Mouse (Mus musculus): ENCODE data around the gene Hsf5. TPM values are rescaled to one million over a fixed set of nuclear protein-coding genes. Genes with fewer than 3 reads are reported as not detected.

Hsf5 gene
- polyA plus RNA-seq, 1 experiment from 2014 or later, result 0.52 TPM

DNA sequence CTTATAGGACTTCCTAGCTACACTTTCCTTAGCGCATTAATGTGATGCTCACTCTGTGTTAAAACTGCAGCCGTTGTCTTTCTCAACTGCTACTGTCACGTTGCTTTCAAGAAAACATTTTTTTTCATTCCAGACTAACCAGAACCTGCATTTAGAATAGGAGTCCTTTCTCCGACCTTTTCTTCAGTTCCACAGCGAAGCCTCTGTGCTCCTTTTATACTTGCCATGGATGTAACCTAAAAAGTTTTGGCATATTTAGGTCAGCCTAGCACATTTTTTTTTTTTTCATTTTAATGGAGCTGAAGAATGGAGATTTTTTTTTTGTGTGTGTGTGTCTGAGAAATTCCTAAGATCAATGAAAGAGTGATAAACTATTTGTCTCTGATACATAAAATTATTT, 1.4 kb upstream of the Hsf5 start:
- 93% methylated on average over 5 of the region's 5 CpGs for WGBS
- Histone ChIP-seq H3K4me2 (no peak overlapping the region), H3K27me3 (no peaks in the 10 kb centered on the region), H3K4me1 (replicated peaks) (no peaks in the 10 kb centered on the region), H3K4me3 (no peak overlapping the region), H3K36me3 (peaks cover 90% of the 10 kb centered on the region), H3K27ac (replicated peaks) (no peak overlapping the region), H3K9me3 (no peaks in the 10 kb centered on the region), H3K9ac (no peak overlapping the region)
- ATAC-seq (ENCODE audit: low FRiP score, low read depth), result no peak

DNA sequence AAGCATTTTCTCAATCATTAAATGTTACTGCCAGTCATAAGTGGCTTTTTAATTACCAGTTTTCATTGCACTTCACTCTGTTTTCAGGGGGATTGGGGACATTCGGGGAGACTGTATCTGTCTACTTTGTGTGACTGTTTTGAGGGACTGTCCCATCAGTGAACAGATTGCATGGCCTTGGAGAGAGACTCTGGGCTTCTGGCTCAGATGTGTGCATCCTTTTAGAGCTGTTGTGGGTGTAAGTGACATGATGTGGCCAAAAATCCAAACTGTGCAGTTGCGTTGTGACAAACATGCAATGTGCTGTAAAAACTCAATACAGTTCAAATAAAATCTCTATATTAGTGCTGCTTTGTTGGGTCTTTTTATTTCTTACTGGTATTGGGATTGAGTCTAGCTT, 1.0 kb upstream of the Hsf5 start:
- ATAC-seq (ENCODE audit: low FRiP score, low read depth), result no peak
- Histone ChIP-seq H3K9me3 (no peaks in the 10 kb centered on the region), H3K36me3 (peaks cover 89% of the 10 kb centered on the region), H3K9ac (no peak overlapping the region), H3K4me2 (no peak overlapping the region), H3K4me3 (no peak overlapping the region), H3K27ac (replicated peaks) (no peak overlapping the region), H3K4me1 (replicated peaks) (no peaks in the 10 kb centered on the region), H3K27me3 (no peaks in the 10 kb centered on the region)
- 97% methylated on average over 2 of the region's 2 CpGs for WGBS

DNA sequence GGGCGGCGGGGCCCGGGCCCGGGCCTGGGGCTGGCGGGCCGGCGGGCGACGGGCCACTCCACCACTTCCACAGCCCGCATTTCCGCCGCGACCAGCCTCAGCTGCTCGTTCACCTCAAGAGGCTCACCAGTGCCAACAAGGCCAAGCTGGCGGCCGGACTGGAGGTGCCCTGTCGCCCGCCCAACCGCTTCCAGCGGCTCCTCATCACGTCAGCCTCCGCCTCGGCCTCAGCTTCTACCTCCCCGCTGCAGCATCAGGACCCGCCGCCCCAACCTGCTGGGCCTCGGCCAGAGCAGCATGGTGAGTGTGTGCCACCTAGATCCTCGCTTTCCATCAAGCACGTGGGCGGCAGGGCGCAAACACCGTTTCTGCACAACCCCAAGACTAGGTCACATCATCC, 642 bp downstream of the Hsf5 start:
- Histone ChIP-seq H3K9ac (no peak overlapping the region), H3K27ac (replicated peaks) (no peak overlapping the region), H3K36me3 (peaks cover 75% of the 10 kb centered on the region), H3K9me3 (no peaks in the 10 kb centered on the region), H3K27me3 (no peaks in the 10 kb centered on the region), H3K4me3 (no peak overlapping the region), H3K4me1 (replicated peaks) (no peaks in the 10 kb centered on the region), H3K4me2 (no peak overlapping the region)
- ATAC-seq (ENCODE audit: low FRiP score, low read depth), result no peak
- WGBS, result 96% methylated on average over 32 of the region's 32 CpGs

DNA sequence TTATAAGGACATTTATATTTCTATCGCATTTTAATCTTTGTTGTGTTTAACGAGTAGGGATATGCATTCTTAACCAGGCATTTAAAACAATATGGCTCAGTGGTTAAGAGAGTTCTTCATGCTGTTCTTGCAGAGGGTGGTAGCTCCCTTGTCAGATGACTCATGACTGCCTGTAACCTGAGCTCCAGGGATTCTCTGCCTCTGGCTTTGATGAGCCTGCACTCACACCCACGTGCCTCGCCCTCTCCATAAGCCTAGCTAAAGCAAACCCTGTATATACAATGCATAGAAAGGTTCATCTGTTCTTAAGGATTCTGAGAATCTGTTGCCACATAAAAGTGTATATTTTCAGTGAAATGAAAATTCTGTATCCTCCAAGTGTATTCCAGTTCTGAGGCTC, 6.2 kb downstream of the Hsf5 start:
- Histone ChIP-seq H3K36me3 (peaks cover 41% of the 10 kb centered on the region), H3K4me1 (replicated peaks) (no peaks in the 10 kb centered on the region), H3K9me3 (no peaks in the 10 kb centered on the region), H3K27me3 (no peaks in the 10 kb centered on the region), H3K27ac (replicated peaks) (no peak overlapping the region), H3K4me2 (no peak overlapping the region), H3K9ac (no peak overlapping the region), H3K4me3 (no peak overlapping the region)
- WGBS, result 85% methylated on average over 4 of the region's 4 CpGs
- no peak for ATAC-seq (ENCODE audit: low FRiP score, low read depth)

DNA sequence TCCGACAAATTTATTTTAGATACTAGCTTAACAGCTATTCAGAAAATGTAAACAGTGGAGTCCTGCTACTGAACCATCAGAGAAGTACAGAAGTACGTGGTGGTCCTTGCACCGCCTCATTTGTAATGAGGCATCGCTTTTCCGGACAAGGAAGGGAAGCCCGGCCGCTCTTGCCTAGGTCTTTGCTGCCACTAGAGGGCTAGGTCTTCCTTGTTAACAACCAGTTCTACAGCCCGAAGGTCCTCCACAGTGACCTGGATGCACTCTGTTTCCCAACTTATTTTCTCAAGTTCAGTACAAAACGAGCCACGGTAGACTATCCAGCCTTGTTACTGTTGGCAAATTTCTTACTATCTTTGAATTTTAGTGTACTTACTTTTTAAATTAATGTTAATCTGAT, 12.9 kb downstream of the Hsf5 start:
- Histone ChIP-seq H3K27ac (replicated peaks) (no peak overlapping the region), H3K36me3 (no peaks in the 10 kb centered on the region), H3K4me2 (no peak overlapping the region), H3K9ac (no peak overlapping the region), H3K27me3 (no peaks in the 10 kb centered on the region), H3K9me3 (no peaks in the 10 kb centered on the region), H3K4me3 (no peak overlapping the region), H3K4me1 (replicated peaks) (no peaks in the 10 kb centered on the region)
- WGBS, result 30% methylated on average over 10 of the region's 10 CpGs
- no peak for ATAC-seq (ENCODE audit: low FRiP score, low read depth)

DNA sequence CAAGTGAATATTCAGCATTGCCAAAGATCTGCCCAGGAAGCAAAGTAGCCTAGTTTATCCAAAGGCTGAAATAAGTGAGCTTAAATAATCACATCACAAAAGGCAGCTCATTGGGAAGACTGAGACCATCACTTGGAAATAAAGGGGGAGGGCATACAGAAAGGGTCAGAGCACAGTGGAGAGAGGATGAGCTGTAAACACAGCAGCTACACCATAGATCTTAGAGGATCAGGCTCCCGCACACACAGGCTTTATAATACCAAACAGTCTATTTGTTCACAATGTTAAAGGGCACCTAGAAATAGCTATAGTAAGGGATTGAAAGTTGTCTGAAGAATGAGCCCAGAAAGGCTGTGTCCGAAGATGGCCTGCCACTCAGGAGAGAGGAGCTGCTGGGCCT, 21.8 kb downstream of the Hsf5 start:
- peak overlapping the region; percentile 65 for H3K4me2 ChIP-seq
- no peaks in the 10 kb centered on the region for H3K27me3 ChIP-seq
- peak overlapping the region; percentile 56 for H3K9ac ChIP-seq
- peaks cover 5% of the 10 kb centered on the region; the same call in 1 of the 2 replicates for H3K36me3 ChIP-seq
- 12% methylated on average over 2 of the region's 2 CpGs for WGBS
- H3K9me3 ChIP-seq, result no peaks in the 10 kb centered on the region
- ATAC-seq (ENCODE audit: low FRiP score, low read depth), result no peak
- peak overlapping the region; percentile 36 for H3K4me3 ChIP-seq
- peaks cover 5% of the 10 kb centered on the region for H3K4me1 ChIP-seq (replicated peaks)
- no peak overlapping the region for H3K27ac ChIP-seq (replicated peaks)

DNA sequence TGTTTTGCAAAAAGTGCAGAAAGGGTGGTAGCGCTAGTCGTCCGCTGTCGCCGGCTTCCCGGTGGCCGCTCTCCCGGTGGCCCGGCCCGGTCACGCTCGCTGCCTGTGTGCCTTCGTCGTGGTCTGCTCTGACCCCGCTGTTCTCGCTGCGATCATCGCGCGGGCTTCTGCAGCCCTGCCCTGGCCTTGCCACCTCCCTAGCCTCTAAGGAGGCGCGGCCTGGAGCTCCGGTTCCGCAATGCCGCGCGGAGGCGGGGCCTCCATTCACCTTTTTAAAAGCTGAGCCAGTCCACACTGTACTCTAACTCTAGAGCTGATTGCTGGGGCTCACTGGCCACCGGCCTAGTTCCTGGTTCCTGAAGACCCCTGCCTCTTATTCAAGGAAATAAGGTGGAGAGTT, 22.2 kb downstream of the Hsf5 start:
- Histone ChIP-seq H3K36me3 (peaks cover 5% of the 10 kb centered on the region; the same call in 1 of the 2 replicates), H3K9me3 (no peaks in the 10 kb centered on the region), H3K27ac (replicated peaks) (peak overlapping the region; percentile 7; the same call in 1 of the 2 replicates), H3K27me3 (no peaks in the 10 kb centered on the region), H3K4me3 (peak overlapping the region; percentile 36), H3K4me2 (peak overlapping the region; percentile 65), H3K4me1 (replicated peaks) (peaks cover 5% of the 10 kb centered on the region), H3K9ac (peak overlapping the region; percentile 56)
- WGBS, result 1% methylated on average over 29 of the region's 29 CpGs
- ATAC-seq (ENCODE audit: low FRiP score, low read depth), result peak; percentile 69; the same call in 1 of the 2 replicates

DNA sequence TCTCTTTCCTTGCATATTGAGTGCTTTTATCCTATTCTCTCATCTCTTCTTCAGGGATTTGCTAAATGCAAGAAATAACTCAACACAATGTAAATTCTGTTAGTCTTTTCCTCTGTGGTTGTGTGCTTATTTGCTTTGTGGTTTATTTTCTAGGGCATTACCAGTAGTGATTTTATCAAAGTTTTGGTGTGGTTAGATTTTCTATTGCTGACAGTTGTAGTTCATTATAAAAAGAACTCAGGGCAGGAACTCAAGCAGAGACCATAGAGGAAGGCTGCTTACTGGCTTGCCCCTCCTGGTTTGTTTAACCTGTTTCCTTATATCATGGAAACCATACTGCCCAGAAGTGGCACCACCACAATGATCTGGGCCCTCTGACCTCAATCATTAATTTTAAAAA, 25.9 kb downstream of the Hsf5 start:
- no peak for ATAC-seq (ENCODE audit: low FRiP score, low read depth)
- H3K4me1 ChIP-seq (replicated peaks), result peaks cover 5% of the 10 kb centered on the region

DNA sequence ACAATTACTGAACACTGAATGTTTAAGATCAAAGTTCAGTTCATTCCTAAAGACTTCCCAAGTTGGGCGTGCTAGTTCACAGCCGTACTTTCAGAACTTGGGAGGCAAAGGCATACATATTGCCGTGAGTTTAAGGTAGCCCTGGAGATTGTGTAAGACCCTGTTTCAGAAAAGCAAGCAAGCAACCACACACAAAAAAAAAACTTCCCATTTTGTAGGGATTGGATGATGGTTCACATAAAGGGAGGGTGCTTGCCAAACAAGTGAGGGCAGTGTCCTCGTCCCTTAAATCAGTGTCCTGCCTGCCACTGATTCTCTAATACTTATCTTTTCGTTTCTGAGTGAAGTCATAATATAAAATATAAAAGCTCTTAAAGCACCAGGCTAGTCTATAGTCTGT, 37.7 kb downstream of the Hsf5 start:
- H3K4me2 ChIP-seq, result no peak overlapping the region
- H3K9me3 ChIP-seq, result no peaks in the 10 kb centered on the region
- no peak overlapping the region for H3K27ac ChIP-seq (replicated peaks)
- no peak for ATAC-seq (ENCODE audit: low FRiP score, low read depth)
- no peaks in the 10 kb centered on the region for H3K4me1 ChIP-seq (replicated peaks)
- no peaks in the 10 kb centered on the region for H3K27me3 ChIP-seq
- no peak overlapping the region for H3K4me3 ChIP-seq
- H3K9ac ChIP-seq, result no peak overlapping the region
- no peaks in the 10 kb centered on the region for H3K36me3 ChIP-seq
- 84% methylated on average over 5 of the region's 5 CpGs for WGBS

More for the DNA sequence above, 25.9 kb downstream of the Hsf5 start:
- H3K27me3 ChIP-seq, result no peaks in the 10 kb centered on the region
- no peak overlapping the region for H3K4me3 ChIP-seq
- H3K4me2 ChIP-seq, result no peak overlapping the region
- H3K9me3 ChIP-seq, result no peaks in the 10 kb centered on the region
- H3K36me3 ChIP-seq, result no peaks in the 10 kb centered on the region
- H3K9ac ChIP-seq, result no peak overlapping the region
- H3K27ac ChIP-seq (replicated peaks), result no peak overlapping the region

DNA sequence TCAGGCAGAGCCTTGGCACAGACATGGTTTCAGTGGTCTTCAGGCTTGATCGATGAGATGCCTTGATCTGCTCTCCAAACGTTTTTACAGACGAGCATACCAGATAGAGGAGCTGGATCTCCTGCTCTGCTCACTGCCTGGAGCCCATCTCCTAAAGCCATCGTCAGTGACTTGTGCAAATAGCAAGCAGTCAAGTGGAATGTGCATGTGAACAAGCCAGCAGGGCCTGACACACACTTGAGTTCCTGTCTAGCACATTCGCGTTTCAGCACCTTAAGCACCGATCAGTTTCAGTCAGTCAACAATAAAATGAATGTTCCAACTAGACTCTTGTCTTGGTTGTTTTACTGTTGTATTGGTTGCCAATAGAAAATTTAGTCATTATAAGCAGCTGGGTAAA, 42.3 kb downstream of the Hsf5 start:
- H3K4me3 ChIP-seq, result no peak overlapping the region
- ATAC-seq (ENCODE audit: low FRiP score, low read depth), result no peak
- H3K9ac ChIP-seq, result no peak overlapping the region
- H3K9me3 ChIP-seq, result no peaks in the 10 kb centered on the region
- H3K4me2 ChIP-seq, result no peak overlapping the region
- peaks cover 12% of the 10 kb centered on the region for H3K27me3 ChIP-seq
- no peaks in the 10 kb centered on the region for H3K36me3 ChIP-seq
- no peak overlapping the region for H3K27ac ChIP-seq (replicated peaks)
- WGBS, result 77% methylated on average over 7 of the region's 7 CpGs
- H3K4me1 ChIP-seq (replicated peaks), result peaks cover 11% of the 10 kb centered on the region

DNA sequence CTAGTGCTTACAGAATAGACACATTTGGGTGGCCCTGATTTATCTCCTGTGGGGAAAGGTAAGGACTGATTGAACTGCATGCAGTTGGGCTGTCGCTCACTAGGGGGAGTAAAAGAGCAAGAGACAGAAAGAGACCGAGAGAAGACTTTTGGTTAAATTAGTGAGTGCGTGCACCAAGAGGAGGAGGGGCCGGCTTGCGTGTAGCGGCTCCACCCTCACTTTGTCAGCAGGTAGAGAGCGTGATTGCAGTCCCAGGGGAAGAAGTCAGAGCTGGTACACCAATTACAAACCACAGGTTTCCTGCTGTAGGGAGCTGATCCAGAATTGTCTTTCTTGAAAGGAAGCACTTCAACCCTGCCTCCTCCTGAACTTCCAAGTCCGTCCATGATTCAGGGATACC, 45.4 kb downstream of the Hsf5 start, which contains the start of gene Rnf43:
Gene Rnf43, plus strand, starts transcription at position 316 of the 400 bp plus-strand sequence.
- peak; percentile 30 for ATAC-seq (ENCODE audit: low FRiP score, low read depth)
- peaks cover 16% of the 10 kb centered on the region for H3K27me3 ChIP-seq
- H3K9me3 ChIP-seq, result no peaks in the 10 kb centered on the region
- peak within 1 kb of the TSS; percentile 1; the same call in 1 of the 2 replicates for H3K9ac ChIP-seq
- no peak within 1 kb of the TSS for H3K27ac ChIP-seq (replicated peaks)
- H3K4me1 ChIP-seq (replicated peaks), result peaks cover 11% of the 10 kb centered on the region
- under 1% methylated on average over 8 of the region's 8 CpGs for WGBS
- H3K4me2 ChIP-seq, result peak within 1 kb of the TSS; percentile 65
- peak within 1 kb of the TSS; percentile 39 for H3K4me3 ChIP-seq
- H3K36me3 ChIP-seq, result no peaks in the 10 kb centered on the region

DNA sequence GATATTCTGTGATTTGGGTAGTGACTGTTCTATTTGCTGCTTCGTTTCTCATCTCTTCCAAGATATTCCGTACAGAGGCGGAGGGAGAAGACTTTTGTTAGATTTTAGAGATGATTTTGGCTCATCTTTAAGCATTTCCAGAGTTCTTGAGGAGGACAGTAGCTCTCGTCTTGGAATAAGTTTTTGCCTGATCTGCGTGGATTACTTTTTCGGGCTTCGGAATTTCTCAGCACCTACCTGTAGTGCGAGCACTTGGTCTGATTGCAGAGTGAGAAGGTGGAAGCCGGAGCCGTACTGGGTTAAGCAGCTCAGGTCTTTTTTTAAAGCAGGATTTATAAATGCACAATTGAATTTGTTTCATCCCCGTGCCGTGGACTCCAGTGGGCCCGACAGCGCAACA, 45.9 kb downstream of the Hsf5 start:
- ATAC-seq (ENCODE audit: low FRiP score, low read depth), result no peak
- Histone ChIP-seq H3K9me3 (no peaks in the 10 kb centered on the region), H3K36me3 (no peaks in the 10 kb centered on the region), H3K9ac (0 out of 2 replicates have a peak overlapping the region, but pooled peaks have one; percentile 1), H3K27me3 (peaks cover 16% of the 10 kb centered on the region), H3K27ac (replicated peaks) (no peak overlapping the region), H3K4me3 (peak overlapping the region; percentile 39), H3K4me2 (peak overlapping the region; percentile 65), H3K4me1 (replicated peaks) (peaks cover 11% of the 10 kb centered on the region)
- 15% methylated on average over 14 of the region's 14 CpGs for WGBS

DNA sequence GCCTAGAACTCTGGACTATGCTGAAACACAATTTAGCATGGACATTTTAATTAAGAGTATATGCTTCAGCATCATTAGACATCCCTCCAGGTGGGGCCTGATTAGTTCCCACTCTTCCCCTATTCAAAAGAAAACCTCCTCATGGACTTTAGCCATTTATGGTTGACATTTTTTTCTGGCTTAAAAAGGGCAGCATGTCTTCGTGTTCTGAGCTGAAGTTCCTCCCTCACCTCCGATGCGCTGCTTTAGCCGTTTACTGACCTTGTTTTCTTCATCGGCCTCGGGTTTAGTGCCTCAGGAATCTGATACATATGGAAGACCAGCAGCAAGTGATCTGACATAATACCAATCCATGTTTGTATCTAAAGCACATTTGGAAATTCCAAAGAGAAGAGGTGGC, 47.0 kb downstream of the Hsf5 start:
- 86% methylated on average over 6 of the region's 6 CpGs for WGBS
- no peak for ATAC-seq (ENCODE audit: low FRiP score, low read depth)
- Histone ChIP-seq H3K4me2 (no peak overlapping the region), H3K9me3 (no peaks in the 10 kb centered on the region), H3K9ac (no peak overlapping the region), H3K27ac (replicated peaks) (no peak overlapping the region), H3K36me3 (no peaks in the 10 kb centered on the region), H3K4me3 (no peak overlapping the region), H3K27me3 (peaks cover 16% of the 10 kb centered on the region), H3K4me1 (replicated peaks) (peaks cover 11% of the 10 kb centered on the region)

All from hindbrain, embryonic 15.5 days (tissue).